Mouse (Mus musculus) B cell, adult 2 months (primary cell): ENCODE data around the gene Ap5z1.

Experiments
- DNase-seq, 2 experiments: peaks; one replicate each; pipeline ENCODE4 v3.0.0; 2022

Gene Ap5z1

DNA sequence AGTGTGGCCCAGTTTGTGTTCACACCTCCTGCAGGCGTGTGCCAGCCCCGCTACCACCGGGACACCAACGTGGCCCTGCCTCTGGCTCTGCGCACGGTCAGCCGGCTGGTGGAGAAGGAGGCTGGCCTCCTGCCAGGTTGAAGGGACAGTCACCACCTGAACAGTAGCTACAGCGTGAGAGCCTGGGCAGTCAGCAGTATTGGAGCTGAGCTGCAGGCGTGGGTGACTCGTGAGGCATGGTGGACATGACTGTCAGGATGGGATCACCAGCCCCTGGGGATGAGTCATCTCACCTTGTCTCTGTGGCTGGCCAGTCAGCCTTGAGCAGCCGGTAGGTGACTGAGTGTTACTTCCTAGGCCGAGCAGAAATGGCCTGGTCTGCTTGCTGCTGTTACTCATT, 13.6 kb downstream of the Ap5z1 start:
- DNase-seq = no peak

- no peak for DNase-seq
These were observed 14.3 kb downstream of the Ap5z1 start for GRCm38 (mm10) chr5:142477866-142478615.

DNA sequence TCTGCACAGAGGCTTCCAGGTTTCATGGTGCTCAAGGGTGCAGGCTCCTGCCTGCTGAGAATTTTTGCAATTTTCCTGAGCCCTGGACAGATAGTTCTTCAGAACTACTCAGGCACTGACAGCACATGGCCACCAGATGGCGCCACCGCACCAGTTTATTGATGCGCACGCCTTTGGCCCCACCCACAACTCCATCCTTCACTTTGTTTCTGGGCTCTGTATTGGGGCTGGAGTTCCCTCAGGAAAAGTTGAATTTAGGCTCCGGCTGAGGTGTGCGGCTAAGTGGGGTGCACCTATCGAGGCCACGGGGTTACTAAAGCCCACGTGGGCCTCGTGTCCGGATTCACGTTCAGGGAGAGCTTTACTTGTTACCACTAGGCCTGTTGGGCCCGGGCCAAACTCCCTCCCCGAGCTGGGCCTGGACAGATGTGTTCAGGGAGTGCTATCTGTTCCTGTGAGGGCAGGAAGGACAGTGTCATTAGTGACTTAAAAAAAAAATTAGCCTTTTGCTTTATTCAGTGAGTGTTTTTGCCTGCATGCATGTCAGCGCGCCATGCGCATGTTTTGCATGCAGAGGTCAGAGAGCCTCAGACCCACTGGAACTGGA, 15.2 kb downstream of the Ap5z1 start:
- peak; percentile 83 to 85 for DNase-seq

DNA sequence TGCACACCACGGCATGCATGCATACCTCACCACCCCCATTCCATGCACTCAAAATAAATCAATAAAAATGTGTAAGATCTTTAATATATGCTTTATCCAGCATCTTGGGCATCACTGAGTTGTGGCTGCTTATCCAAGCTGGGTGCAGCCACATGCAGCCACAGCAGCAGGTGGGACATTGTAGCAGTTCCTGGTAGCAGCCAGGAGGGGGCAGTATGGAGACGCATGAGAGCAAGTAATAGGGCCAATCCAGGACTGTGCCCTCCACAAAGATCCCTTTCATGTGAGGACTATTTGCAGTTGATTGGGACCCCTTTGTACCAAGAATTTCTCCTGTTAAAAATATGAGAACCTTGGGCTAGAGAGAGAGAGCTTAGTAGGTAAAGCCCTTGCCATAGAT, 18.8 kb downstream of the Ap5z1 start:
- DNase-seq = peak; percentile 65 to 68

DNA sequence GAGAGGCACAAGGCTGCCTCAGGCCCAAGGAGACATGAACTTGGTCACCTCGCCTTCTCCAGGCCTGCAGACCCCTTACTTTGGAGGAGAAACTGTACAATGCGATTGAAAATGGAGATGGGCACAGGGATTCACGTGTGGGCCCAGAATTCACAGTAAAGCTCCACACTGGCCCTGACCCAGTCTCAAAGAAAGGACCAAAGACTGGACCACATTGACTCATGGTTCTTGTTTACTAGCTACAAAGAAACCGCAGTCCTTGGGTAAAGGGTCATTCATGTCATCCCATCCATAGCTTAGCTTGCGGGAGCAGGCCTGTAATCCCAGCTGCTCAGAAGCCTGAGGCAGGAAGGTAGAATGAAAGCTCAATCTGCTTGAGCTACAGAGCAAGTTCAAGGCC, 19.8 kb downstream of the Ap5z1 start:
- DNase-seq = no peak

DNA sequence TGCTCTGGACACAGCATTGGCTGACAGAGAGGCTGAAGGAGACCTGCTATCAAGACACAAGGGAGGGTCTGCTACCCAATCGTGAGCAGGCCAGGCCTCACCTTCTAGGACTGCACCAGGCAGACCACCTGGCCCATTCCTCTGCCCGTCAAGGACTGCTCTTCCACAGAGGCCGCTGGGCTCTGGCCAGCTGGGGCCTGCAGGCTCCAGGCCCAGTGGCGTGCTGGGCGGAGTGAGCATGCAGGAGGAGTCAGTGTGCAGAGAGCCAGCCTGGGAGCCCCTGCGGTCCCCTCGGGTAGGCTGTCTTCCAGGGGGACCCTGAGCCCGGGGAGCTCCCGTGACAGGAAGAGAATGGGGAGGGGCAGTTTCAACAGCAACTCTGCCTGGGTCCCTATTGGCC, 22.9 kb downstream of the Ap5z1 start:
- no peak for DNase-seq

- no peak for DNase-seq
These were observed 26.4 kb downstream of the Ap5z1 start for GRCm38 (mm10) chr5:142489955-142490707.

GRCm38 (mm10) chr5:142493307-142493706, 29.6 kb downstream of the Ap5z1 start:
- DNase-seq = no peak

GRCm38 (mm10) chr5:142495321-142496096, 31.8 kb downstream of the Ap5z1 start:
- DNase-seq = no peak

- peak; percentile 36 to 38 for DNase-seq
These were observed 35.2 kb downstream of the Ap5z1 start for GRCm38 (mm10) chr5:142498964-142499363.

DNA sequence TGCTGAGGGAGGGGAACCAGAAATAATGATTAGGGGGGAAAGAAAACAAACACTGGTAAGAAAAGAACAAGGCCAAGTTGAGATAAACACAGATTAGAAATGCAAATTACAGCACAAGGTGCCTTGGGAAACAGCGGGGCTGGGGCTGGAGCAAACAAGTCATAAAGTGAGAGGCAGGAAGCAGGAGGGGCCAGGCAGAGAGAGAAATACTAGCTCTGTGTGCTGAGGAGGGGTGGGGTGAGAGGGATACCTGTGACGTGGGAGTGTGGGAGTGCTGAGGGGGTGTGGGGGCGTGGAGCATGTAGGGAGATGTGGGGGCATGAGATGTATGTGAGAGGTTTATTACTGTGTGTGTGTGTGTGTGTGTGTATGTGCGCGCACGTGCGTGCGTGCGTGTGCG, 37.2 kb downstream of the Ap5z1 start:
- DNase-seq = no peak

GRCm38 (mm10) chr5:142502414-142502813, 38.7 kb downstream of the Ap5z1 start:
- peak; percentile 52 to 60 for DNase-seq

GRCm38 (mm10) chr5:142504175-142504574, 40.4 kb downstream of the Ap5z1 start:
- no peak for DNase-seq

- DNase-seq = no peak
These were observed 42.1 kb downstream of the Ap5z1 start for GRCm38 (mm10) chr5:142505695-142506423.

DNA sequence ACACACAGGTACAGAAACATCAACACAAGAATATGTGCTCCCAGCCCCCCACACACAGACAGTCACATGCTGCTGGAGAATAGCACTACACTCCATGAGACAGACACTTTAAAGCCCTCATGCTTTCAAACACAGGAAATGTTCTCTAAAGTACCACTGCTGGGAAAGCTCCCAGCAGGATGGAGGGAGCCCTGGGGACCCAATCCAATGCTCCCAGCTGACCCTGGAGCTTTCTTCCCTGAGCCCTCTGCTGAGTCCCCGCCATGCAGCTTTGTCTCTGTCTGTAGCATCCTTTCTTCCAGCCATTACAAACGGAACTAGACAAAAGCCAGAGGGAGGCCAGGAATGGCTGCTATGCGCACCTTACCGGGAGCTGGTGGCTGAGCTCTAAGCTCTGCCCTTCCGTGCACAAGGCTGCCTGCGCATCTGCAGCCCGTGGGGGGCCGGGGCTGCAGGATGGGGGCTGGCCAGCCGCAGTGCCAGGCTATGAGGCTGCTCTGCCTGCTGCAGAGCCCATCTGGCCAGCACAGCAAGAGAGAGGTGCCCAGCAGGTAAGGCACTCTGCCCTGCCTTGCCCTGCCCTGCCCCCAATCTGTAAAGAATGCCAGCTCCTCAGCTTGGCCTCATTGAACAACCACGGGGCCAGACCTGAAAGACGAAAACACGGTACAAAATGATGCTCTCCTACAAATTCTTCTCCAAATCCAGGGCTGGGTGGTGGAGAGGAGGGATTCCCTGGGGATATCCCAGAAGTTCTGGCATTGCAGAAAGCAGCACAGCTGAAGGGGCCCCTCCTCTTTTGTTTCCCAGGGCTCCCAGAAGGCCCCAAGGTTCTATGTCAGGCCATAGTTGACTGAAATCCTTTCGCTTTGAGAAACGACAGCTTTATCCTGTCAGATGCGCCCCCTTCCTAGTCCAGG, 45.7 kb downstream of the Ap5z1 start:
- DNase-seq = no peak

DNA sequence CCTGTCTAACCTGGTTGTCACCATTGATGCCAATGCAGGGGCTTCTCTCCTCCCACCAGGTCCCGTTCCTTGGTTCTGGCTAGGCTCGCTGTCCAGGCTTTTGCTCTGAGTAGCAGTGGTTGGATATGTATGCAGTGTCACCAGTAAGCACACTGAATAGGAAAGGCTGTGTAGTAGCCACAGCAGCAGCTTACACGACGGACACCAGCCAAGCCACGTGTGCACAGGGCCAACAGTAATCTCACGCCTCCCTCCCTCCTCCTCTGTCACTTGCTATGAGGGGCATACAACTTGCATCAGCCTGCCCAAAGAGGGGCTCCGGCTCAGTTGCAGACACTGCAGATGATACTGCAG, 46.3 kb downstream of the Ap5z1 start:
- DNase-seq = no peak

GRCm38 (mm10) chr5:142512112-142512511, 48.4 kb downstream of the Ap5z1 start:
- DNase-seq = no peak

- no peak for DNase-seq
These were observed 55.2 kb downstream of the Ap5z1 start for GRCm38 (mm10) chr5:142518973-142519372.

GRCm38 (mm10) chr5:142520360-142520759, 56.6 kb downstream of the Ap5z1 start:
- no peak for DNase-seq

GRCm38 (mm10) chr5:142521195-142521866, 57.6 kb downstream of the Ap5z1 start:
- no peak for DNase-seq
